Mouse (Mus musculus) intestine, embryonic 16.5 days (tissue): ENCODE measurements at regions not wholly inside any gene's neighbourhood (a gene's known extent, or its start where the extent isn't known, plus 50 kb on each side); places are given as distances from the start of the nearest gene placed in this dataset.

Experiments used
- ATAC-seq: fragments of 200-750 bp; cut with Nextera tagmentation; 2 replicates; pipeline ENCODE4 v1.8.0; 2017; ENCODE audit warnings: moderate TSS enrichment, moderate library complexity
- H3K27ac ChIP-seq: fragments of 300-500 bp; sonication (generic); 2 replicates; pipeline ENCODE4 v1.5.1; 2014; ENCODE audit warnings: mild to moderate bottlenecking, low read length
- H3K27me3 ChIP-seq: fragments of 300-500 bp; sonication (generic); replicated peaks from 2 replicates; pipeline ENCODE4 v1.6.1; 2014; ENCODE audit warnings: low read length, control low read depth, mixed read lengths; ENCODE audit not compliant: control insufficient read depth, insufficient read depth
- H3K36me3 ChIP-seq: fragments of 300-500 bp; sonication (generic); 2 replicates; pipeline ENCODE4 v1.6.1; 2014; ENCODE audit warnings: low read length, control low read depth; ENCODE audit not compliant: control insufficient read depth, insufficient read depth
- H3K4me1 ChIP-seq: fragments of 300-500 bp; sonication (generic); 2 replicates; pipeline ENCODE4 v1.6.1; 2014; ENCODE audit warnings: low read length, control low read depth, mixed read lengths; ENCODE audit not compliant: control insufficient read depth, insufficient read depth
- H3K4me2 ChIP-seq: fragments of 300-500 bp; sonication (generic); 2 replicates; pipeline ENCODE4 v1.6.1; 2014; ENCODE audit warnings: low read depth, low read length, control low read depth
- H3K4me3 ChIP-seq: fragments of 300-500 bp; sonication (generic); 2 replicates; pipeline ENCODE4 v1.5.1; 2014; ENCODE audit warnings: mild to moderate bottlenecking, low read length
- H3K9ac ChIP-seq: fragments of 300-500 bp; sonication (generic); 2 replicates; pipeline ENCODE4 v1.6.1; 2014; ENCODE audit warnings: low read depth, low read length
- H3K9me3 ChIP-seq: fragments of 300-500 bp; sonication (generic); 2 replicates; pipeline ENCODE4 v1.6.1; 2016; ENCODE audit warnings: low read length, control low read depth; ENCODE audit not compliant: control insufficient read depth
- WGBS: fragments of 180-500 bp; shearing (Covaris S2); extraction: QIAGEN DNeasy Blood & Tissue Kit; methylation state at CpG from one replicate; pipeline ENCODE4 v1.1.7; 2014; 5-methylcytosine and 5-hydroxymethylcytosine counted together

GRCm38 (mm10) chr9:116377706-116378105, 202.5 kb upstream of the Tgfbr2 start:
- Histone ChIP-seq H3K4me3 (no peak overlapping the region), H3K27me3 (no peaks in the 10 kb centered on the region), H3K36me3 (no peaks in the 10 kb centered on the region), H3K27ac (no peak overlapping the region), H3K4me1 (0 out of 2 replicates have a peak, but pooled peaks cover 3% of the 10 kb centered on the region), H3K9ac (no peak overlapping the region), H3K9me3 (no peaks in the 10 kb centered on the region), H3K4me2 (no peak overlapping the region)
- WGBS: 49% methylated on average over 1 of the region's 1 CpGs
- ATAC-seq: no peak

GRCm38 (mm10) chr9:116375658-116376357, 200.6 kb upstream of the Tgfbr2 start:
- no peaks in the 10 kb centered on the region for H3K36me3 ChIP-seq
- no peak overlapping the region for H3K4me3 ChIP-seq
- WGBS: 63% methylated on average over 12 of the region's 12 CpGs
- H3K27ac ChIP-seq: no peak overlapping the region
- no peaks in the 10 kb centered on the region for H3K27me3 ChIP-seq
- no peaks in the 10 kb centered on the region for H3K9me3 ChIP-seq
- H3K4me1 ChIP-seq: 0 out of 2 replicates have a peak, but pooled peaks cover 3% of the 10 kb centered on the region
- H3K4me2 ChIP-seq: no peak overlapping the region
- H3K9ac ChIP-seq: no peak overlapping the region
- ATAC-seq: no peak

- Histone ChIP-seq H3K9me3 (no peaks in the 10 kb centered on the region), H3K9ac (no peak overlapping the region), H3K27me3 (no peaks in the 10 kb centered on the region), H3K36me3 (no peaks in the 10 kb centered on the region), H3K4me1 (0 out of 2 replicates have a peak, but pooled peaks cover 3% of the 10 kb centered on the region), H3K4me2 (no peak overlapping the region), H3K27ac (no peak overlapping the region), H3K4me3 (no peak overlapping the region)
- 59% methylated on average over 4 of the region's 4 CpGs for WGBS
- ATAC-seq: no peak
These were observed 199.2 kb upstream of the Tgfbr2 start for GRCm38 (mm10) chr9:116374343-116374742.

- no peak overlapping the region for H3K27ac ChIP-seq
- ATAC-seq: no peak
- no peak overlapping the region for H3K4me3 ChIP-seq
- WGBS: 76% methylated on average over 3 of the region's 3 CpGs
- H3K27me3 ChIP-seq: no peaks in the 10 kb centered on the region
- 0 out of 2 replicates have a peak, but pooled peaks cover 3% of the 10 kb centered on the region for H3K4me1 ChIP-seq
- H3K4me2 ChIP-seq: no peak overlapping the region
- no peak overlapping the region for H3K9ac ChIP-seq
- no peaks in the 10 kb centered on the region for H3K36me3 ChIP-seq
- H3K9me3 ChIP-seq: no peaks in the 10 kb centered on the region
These were observed 198.2 kb upstream of the Tgfbr2 start for GRCm38 (mm10) chr9:116373396-116373795.

GRCm38 (mm10) chr9:116369059-116369718, 194.0 kb upstream of the Tgfbr2 start:
- no peaks in the 10 kb centered on the region for H3K27me3 ChIP-seq
- H3K9me3 ChIP-seq: no peaks in the 10 kb centered on the region
- H3K4me1 ChIP-seq: no peaks in the 10 kb centered on the region
- H3K36me3 ChIP-seq: no peaks in the 10 kb centered on the region
- H3K9ac ChIP-seq: no peak overlapping the region
- H3K27ac ChIP-seq: no peak overlapping the region
- ATAC-seq: peak; percentile 38; the same call in 1 of the 2 replicates
- H3K4me2 ChIP-seq: no peak overlapping the region
- no peak overlapping the region for H3K4me3 ChIP-seq

- no peak overlapping the region for H3K9ac ChIP-seq
- H3K27me3 ChIP-seq: no peaks in the 10 kb centered on the region
- no peak overlapping the region for H3K27ac ChIP-seq
- peaks cover 5% of the 10 kb centered on the region; the same call in 1 of the 2 replicates for H3K9me3 ChIP-seq
- no peak for ATAC-seq
- no peaks in the 10 kb centered on the region for H3K4me1 ChIP-seq
- no peak overlapping the region for H3K4me3 ChIP-seq
- H3K4me2 ChIP-seq: no peak overlapping the region
- 91% methylated on average over 7 of the region's 7 CpGs for WGBS
- no peaks in the 10 kb centered on the region for H3K36me3 ChIP-seq
These were observed 191.6 kb upstream of the Tgfbr2 start for GRCm38 (mm10) chr9:116366713-116367112.

- Histone ChIP-seq H3K4me1 (no peaks in the 10 kb centered on the region), H3K9me3 (peaks cover 5% of the 10 kb centered on the region; the same call in 1 of the 2 replicates), H3K4me3 (no peak overlapping the region), H3K27me3 (no peaks in the 10 kb centered on the region), H3K4me2 (no peak overlapping the region), H3K36me3 (no peaks in the 10 kb centered on the region), H3K27ac (no peak overlapping the region), H3K9ac (no peak overlapping the region)
- ATAC-seq: no peak
- 76% methylated on average over 9 of the region's 9 CpGs for WGBS
These were observed 191.0 kb upstream of the Tgfbr2 start for GRCm38 (mm10) chr9:116366193-116366592.

GRCm38 (mm10) chr9:116365701-116366100, 190.5 kb upstream of the Tgfbr2 start:
- H3K36me3 ChIP-seq: no peaks in the 10 kb centered on the region
- no peaks in the 10 kb centered on the region for H3K4me1 ChIP-seq
- no peaks in the 10 kb centered on the region for H3K27me3 ChIP-seq
- H3K9me3 ChIP-seq: peaks cover 5% of the 10 kb centered on the region; the same call in 1 of the 2 replicates
- H3K27ac ChIP-seq: no peak overlapping the region
- H3K9ac ChIP-seq: no peak overlapping the region
- H3K4me2 ChIP-seq: no peak overlapping the region
- WGBS: 74% methylated on average over 3 of the region's 3 CpGs
- ATAC-seq: no peak
- no peak overlapping the region for H3K4me3 ChIP-seq

GRCm38 (mm10) chr9:116365016-116365685, 190.0 kb upstream of the Tgfbr2 start:
- Histone ChIP-seq H3K36me3 (no peaks in the 10 kb centered on the region), H3K4me2 (no peak overlapping the region), H3K27me3 (no peaks in the 10 kb centered on the region), H3K4me1 (no peaks in the 10 kb centered on the region), H3K9ac (no peak overlapping the region), H3K9me3 (peaks cover 5% of the 10 kb centered on the region; the same call in 1 of the 2 replicates), H3K4me3 (no peak overlapping the region), H3K27ac (no peak overlapping the region)
- ATAC-seq: no peak
- 52% methylated on average over 12 of the region's 12 CpGs for WGBS
